Mouse (Mus musculus): ENCODE measurements at regions not wholly inside any gene's neighbourhood (a gene's known extent, or its start where the extent isn't known, plus 50 kb on each side); places are given as distances from the start of the nearest gene placed in this dataset.
"Not testable (repeated sequence)": the region's sequence is repeated elsewhere in the genome, so short reads cannot be mapped to it uniquely, and the experiment has no call there.

- 78% methylated on average over 10 of the region's 10 CpGs for WGBS
- H3K27ac ChIP-seq; H3K9me3 ChIP-seq; H3K4me3 ChIP-seq; H3K36me3 ChIP-seq; DNase-seq (ENCODE audit: low spot score); H3K4me1 ChIP-seq; H3K27me3 ChIP-seq (ENCODE audit: insufficient read depth, poor library complexity, severe bottlenecking): not testable (repeated sequence)
Observed at GRCm38 (mm10) chrX:154717526-154717925, 138.4 kb upstream of the Samt2 start.

GRCm38 (mm10) chrX:154713641-154714255 is 134.6 kb upstream of the Samt2 start:
- no peak for DNase-seq (ENCODE audit: low spot score)
- Histone ChIP-seq H3K4me3 (peak overlapping the region; percentile 47), H3K36me3 (no peaks in the 10 kb centered on the region), H3K4me1 (no peaks in the 10 kb centered on the region), H3K9me3 (peaks cover 2% of the 10 kb centered on the region; the same call in 1 of the 2 replicates), H3K27ac (no peak overlapping the region), H3K27me3 (ENCODE audit: insufficient read depth, poor library complexity, severe bottlenecking) (no peaks in the 10 kb centered on the region)
- 33% methylated on average over 23 of the region's 27 CpGs for WGBS

DNA sequence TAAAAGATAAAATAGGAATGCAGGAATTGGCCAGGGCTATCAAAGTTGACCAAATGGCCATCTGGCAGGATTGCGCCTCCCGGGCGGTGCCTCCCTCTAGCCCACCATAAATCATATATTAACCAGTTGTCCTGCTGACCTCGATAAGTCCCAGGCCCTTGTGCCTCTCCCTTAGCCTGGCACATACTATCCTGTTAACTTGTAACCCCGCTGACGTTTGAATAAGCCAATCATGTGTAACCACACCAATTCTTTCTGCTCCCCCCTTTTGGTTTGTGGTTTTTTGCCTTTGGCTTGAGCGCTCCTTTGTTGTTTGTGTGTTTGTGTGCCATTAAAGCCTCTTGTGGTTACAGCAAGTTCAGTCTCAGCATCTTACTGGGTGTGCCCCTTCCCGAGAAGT is 133.4 kb upstream of the Samt2 start:
- not testable (repeated sequence) for DNase-seq (ENCODE audit: low spot score); H3K4me1 ChIP-seq; H3K36me3 ChIP-seq; H3K4me3 ChIP-seq; H3K9me3 ChIP-seq; H3K27me3 ChIP-seq (ENCODE audit: insufficient read depth, poor library complexity, severe bottlenecking); H3K27ac ChIP-seq
- WGBS: 87% methylated on average over 8 of the region's 8 CpGs

- H3K4me3 ChIP-seq; H3K9me3 ChIP-seq; H3K4me1 ChIP-seq; H3K27me3 ChIP-seq (ENCODE audit: insufficient read depth, poor library complexity, severe bottlenecking); DNase-seq (ENCODE audit: low spot score); H3K36me3 ChIP-seq; H3K27ac ChIP-seq: not testable (repeated sequence)
- WGBS: 96% methylated on average over 1 of the region's 2 CpGs
Observed at GRCm38 (mm10) chrX:154670529-154670928, 91.4 kb upstream of the Samt2 start.
